Mouse (Mus musculus) MEL (cell line): Measurements from ENCODE around the gene Mpg.

ENCODE experiments used
- MXI1 ChIP-seq: IDR thresholded peaks from 2 replicates; pipeline ENCODE4 v1.6.1; 2011; ENCODE audit warnings: mild to moderate bottlenecking, low read depth, low read length, improper control_type of control experiment
- MYC ChIP-seq: IDR thresholded peaks from 2 replicates; pipeline ENCODE4 v1.6.1; 2011; ENCODE audit warnings: low read depth, mild to moderate bottlenecking, low read length, improper control_type of control experiment, moderate library complexity
- POLR2A ChIP-seq, 2 experiments: IDR thresholded peaks; 2 replicates each; pipeline ENCODE4 v1.6.1; 2011 to 2012; ENCODE audit warnings: low read length in 2 of 2, mild to moderate bottlenecking in 2 of 2, control low read depth in 1 of 2, improper control_type of control experiment in 1 of 2, low read depth in 1 of 2, moderate library complexity in 1 of 2; ENCODE audit not compliant: control insufficient read depth in 1 of 2, insufficient read depth in 1 of 2, poor library complexity in 1 of 2
- USF2 ChIP-seq, 2 experiments: IDR thresholded peaks; 2 replicates each; pipeline ENCODE4 v1.6.1; 2011 to 2012; ENCODE audit warnings: improper control_type of control experiment in 2 of 2, low read length in 2 of 2, borderline replicate concordance in 1 of 2, inconsistent platforms in 1 of 2, low read depth in 1 of 2, mild to moderate bottlenecking in 1 of 2; ENCODE audit not compliant: insufficient read depth in 1 of 2

- TF ChIP-seq MYC (no peak), POLR2A (IDR thresholded peaks at IDR 0.05; ENCODE audit: control insufficient read depth in 1 of 2, insufficient read depth in 1 of 2, low read depth in 1 of 2, low read length in 2 of 2, poor library complexity in 1 of 2) (no peak), MXI1 (no peak), USF2 (IDR thresholded peaks at IDR 0.05; ENCODE audit: borderline replicate concordance in 1 of 2, insufficient read depth in 1 of 2, low read depth in 1 of 2, low read length in 2 of 2) (no peak)
Observed at GRCm38 (mm10) chr11:32235646-32236045, 9.3 kb downstream of the Mpg start.
